Mouse (Mus musculus) testis, adult 2 months (tissue): ENCODE results near the gene Sidt2. TPM values are rescaled to one million over a fixed set of nuclear protein-coding genes. Genes with fewer than 3 reads are reported as not detected.

Source experiments
- H3K27ac ChIP-seq: fragments of 200-500 bp; 2 replicates; pipeline ENCODE4 v1.5.1; 2012; ENCODE audit warnings: low read depth, low read length; ENCODE audit not compliant: control insufficient read depth, insufficient read depth
- H3K27me3 ChIP-seq: fragments of 200-500 bp; 2 replicates; pipeline ENCODE4 v1.6.1; 2012; ENCODE audit warnings: mild to moderate bottlenecking, low read length, moderate library complexity; ENCODE audit not compliant: control insufficient read depth, insufficient read depth
- H3K36me3 ChIP-seq: fragments of 200-500 bp; 2 replicates; pipeline ENCODE4 v1.6.1; 2012; ENCODE audit warnings: mild to moderate bottlenecking, low read length; ENCODE audit not compliant: control insufficient read depth, insufficient read depth
- H3K4me1 ChIP-seq: fragments of 200-500 bp; 2 replicates; pipeline ENCODE4 v1.6.1; 2012; ENCODE audit warnings: low read length; ENCODE audit not compliant: control insufficient read depth, insufficient read depth
- H3K4me3 ChIP-seq: fragments of 200-500 bp; 2 replicates; pipeline ENCODE4 v1.5.1; 2012; ENCODE audit warnings: low read depth, mild to moderate bottlenecking, low read length, moderate library complexity, mixed read lengths; ENCODE audit not compliant: control insufficient read depth
- CTCF ChIP-seq: fragments of 200-500 bp; IDR thresholded peaks from 2 replicates; pipeline ENCODE4 v1.5.1; 2012; ENCODE audit warnings: low read depth, mild to moderate bottlenecking, inconsistent platforms, low read length, moderate library complexity; ENCODE audit not compliant: control insufficient read depth, insufficient read depth, insufficient replicate concordance
- POLR2A ChIP-seq: fragments of 200-500 bp; IDR thresholded peaks from 2 replicates; pipeline ENCODE4 v1.6.1; 2012; ENCODE audit warnings: low read depth, mild to moderate bottlenecking, inconsistent platforms, low read length, moderate library complexity; ENCODE audit not compliant: control insufficient read depth
- polyA plus RNA-seq: library from polyadenylated mRNA; depleted of rRNA; stranded (reverse); fragments of >200 nt; gene quantifications from 2 replicates; pipeline ENCODE4 v1.2.3, GENCODE M21; 2012

The Sidt2 gene
- polyA plus RNA-seq, 1 experiment = 350 TPM

DNA sequence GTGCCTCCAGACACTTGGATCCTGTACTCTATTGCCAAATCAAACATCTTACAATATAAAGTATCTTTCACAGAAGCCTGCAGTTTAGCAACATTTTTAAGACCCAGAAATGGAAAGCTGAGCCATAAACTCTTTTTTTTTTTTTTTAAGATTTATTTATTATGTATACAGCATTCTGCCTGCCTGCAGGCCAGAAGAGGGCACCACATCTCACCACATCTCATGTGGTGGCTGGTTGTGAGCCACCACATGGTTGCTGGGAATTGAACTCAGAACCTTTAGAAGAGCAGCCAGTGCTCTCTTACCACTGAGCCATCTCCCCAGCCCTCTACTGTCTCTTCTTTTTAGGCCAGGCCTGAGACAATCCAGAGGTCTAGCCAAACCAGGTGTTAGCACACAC lies 26.3 kb upstream of the Sidt2 start:
- peaks cover 4% of the 10 kb centered on the region; the same call in 1 of the 2 replicates for H3K4me1 ChIP-seq
- H3K27me3 ChIP-seq = no peaks in the 10 kb centered on the region
- no peak overlapping the region for H3K27ac ChIP-seq
- no peak overlapping the region for H3K4me3 ChIP-seq
- H3K36me3 ChIP-seq = no peaks in the 10 kb centered on the region
- TF ChIP-seq CTCF = no peak

DNA sequence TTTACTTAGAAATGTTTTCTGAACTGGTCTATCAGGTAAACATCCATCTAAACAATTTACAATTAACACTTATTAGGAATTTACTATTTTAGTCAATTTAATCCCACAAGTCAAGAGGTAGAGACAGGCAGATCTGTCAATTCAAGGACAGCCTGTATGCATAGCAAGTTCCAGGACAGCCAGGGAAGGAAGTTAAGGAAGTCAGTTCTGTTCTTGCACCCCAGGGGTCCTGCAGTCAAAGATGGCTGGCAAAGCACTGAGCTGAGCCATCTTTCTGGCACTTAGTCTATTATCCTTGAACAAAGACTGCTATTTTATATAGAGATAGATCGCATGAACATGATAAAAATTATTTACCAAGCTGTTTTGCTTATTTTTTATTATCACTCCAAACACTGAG lies 25.6 kb upstream of the Sidt2 start:
- no peak overlapping the region for H3K4me3 ChIP-seq
- no peak for TF ChIP-seq POLR2A
- TF ChIP-seq CTCF = no peak
- no peaks in the 10 kb centered on the region for H3K27me3 ChIP-seq
- H3K4me1 ChIP-seq = peaks cover 4% of the 10 kb centered on the region; the same call in 1 of the 2 replicates
- no peaks in the 10 kb centered on the region for H3K36me3 ChIP-seq
- H3K27ac ChIP-seq = no peak overlapping the region

DNA sequence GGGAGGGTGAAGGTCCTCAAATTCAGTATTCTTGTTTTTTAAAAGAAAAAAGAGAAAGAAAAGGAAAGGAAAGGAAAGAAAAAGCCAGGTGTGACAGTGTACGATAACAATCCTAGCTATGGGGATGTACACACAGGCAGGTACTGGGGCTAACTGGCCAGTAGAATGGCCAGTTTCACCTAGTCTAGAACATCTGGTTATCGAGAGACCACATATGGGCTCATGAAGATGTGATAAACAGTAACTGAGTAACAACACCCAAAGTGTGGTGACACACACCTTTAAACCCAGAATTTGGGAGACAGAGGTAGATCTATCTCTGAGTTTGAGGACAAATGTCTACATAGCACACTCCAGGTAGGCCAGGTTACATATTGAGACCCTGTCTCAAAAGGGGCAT lies 24.7 kb upstream of the Sidt2 start:
- Histone ChIP-seq H3K27ac (no peak overlapping the region), H3K4me1 (peaks cover 4% of the 10 kb centered on the region; the same call in 1 of the 2 replicates), H3K27me3 (no peaks in the 10 kb centered on the region), H3K36me3 (no peaks in the 10 kb centered on the region; the same call in 1 of the 2 replicates), H3K4me3 (no peak overlapping the region)
- TF ChIP-seq CTCF = no peak
- TF ChIP-seq POLR2A = no peak

DNA sequence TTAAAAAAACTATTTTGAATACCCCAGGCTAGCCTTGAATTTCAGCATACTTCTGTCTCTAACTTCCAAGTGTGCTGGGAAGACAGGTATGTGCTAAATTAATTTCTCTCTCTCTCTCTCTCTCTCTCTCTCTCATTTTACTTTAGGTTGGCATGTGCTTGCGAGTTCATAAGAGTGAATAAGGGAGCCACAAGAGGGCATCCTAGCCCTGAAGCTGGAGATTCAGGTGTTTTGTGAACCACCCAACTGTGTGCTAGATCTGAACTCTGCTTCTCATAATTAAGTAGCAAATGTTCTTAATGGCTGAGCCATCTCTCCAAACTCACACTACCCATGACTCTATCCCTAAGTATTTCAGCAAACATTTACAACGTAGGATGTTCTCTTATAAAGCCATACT lies 21.8 kb upstream of the Sidt2 start:
- H3K27ac ChIP-seq = no peak overlapping the region
- TF ChIP-seq CTCF (no peak), POLR2A (no peak)
- H3K4me1 ChIP-seq = no peaks in the 10 kb centered on the region
- no peak overlapping the region for H3K4me3 ChIP-seq
- H3K27me3 ChIP-seq = no peaks in the 10 kb centered on the region
- no peaks in the 10 kb centered on the region; the same call in none of the 2 replicates for H3K36me3 ChIP-seq

DNA sequence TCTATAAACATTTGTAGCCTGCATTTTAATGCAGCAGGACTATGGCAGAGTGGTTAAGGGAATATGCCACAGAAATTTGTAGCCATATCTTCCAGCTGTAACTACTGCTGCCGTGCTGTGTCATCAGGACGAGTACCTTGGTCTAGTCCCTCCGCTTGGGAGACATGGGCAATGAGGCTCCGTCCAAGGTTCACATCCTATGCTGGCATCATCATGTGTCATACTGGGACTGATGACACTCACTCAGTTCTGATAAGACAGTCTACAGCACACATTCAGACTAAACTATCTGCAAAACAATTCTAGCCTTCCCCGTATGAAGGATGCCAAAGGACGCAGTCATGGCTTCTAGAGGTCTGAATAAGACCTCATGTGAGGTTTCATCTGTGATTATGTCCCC lies 8.5 kb upstream of the Sidt2 start:
- no peak for TF ChIP-seq POLR2A
- no peak for TF ChIP-seq CTCF
- Histone ChIP-seq H3K27ac (no peak overlapping the region), H3K36me3 (peaks cover under 1% of the 10 kb centered on the region), H3K4me3 (no peak overlapping the region), H3K4me1 (no peaks in the 10 kb centered on the region), H3K27me3 (no peaks in the 10 kb centered on the region)

DNA sequence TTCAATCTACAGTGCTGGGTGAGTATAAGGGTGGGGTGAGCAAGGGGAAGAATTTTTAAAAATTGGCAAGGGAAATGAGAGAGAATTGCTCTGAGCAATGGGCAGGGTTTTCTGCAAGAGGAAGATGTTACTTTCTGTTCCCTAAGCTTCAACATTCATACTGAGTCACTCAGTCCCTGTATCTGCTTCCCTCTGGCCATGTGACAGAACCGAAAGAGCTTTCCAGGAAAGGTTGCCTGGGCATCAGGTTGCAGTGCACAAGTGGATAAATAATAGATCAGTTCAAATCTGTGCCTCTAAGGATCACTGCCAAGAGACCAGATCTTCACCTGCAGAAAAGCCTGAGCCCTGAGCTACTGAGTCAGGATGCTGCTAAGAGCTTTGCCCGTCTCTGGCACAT lies 6.8 kb upstream of the Sidt2 start:
- Histone ChIP-seq H3K36me3 (no peaks in the 10 kb centered on the region), H3K27ac (no peak overlapping the region), H3K4me1 (no peaks in the 10 kb centered on the region), H3K27me3 (no peaks in the 10 kb centered on the region), H3K4me3 (no peak overlapping the region)
- TF ChIP-seq POLR2A = no peak
- TF ChIP-seq CTCF = no peak

DNA sequence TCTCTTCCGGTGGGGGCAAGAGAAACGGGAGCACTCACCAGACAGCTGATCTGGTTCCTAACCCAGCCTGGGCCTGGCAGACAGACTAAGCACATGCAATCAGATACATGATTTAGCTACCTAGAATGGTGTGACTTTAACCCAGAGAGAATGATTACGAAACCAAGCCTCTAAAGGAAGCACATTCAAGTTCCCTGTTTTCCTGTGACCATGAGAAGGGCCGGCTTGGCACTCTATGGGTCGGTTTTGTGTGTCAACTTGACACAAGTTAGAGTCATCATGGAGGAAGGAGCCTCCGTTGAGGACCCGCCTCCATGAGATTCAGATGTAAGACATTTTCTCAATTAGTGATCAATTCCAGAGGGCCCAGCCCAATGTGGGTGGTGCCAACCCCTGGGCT lies 4.6 kb upstream of the Sidt2 start:
- no peak overlapping the region for H3K4me3 ChIP-seq
- TF ChIP-seq CTCF (no peak), POLR2A (no peak)

DNA sequence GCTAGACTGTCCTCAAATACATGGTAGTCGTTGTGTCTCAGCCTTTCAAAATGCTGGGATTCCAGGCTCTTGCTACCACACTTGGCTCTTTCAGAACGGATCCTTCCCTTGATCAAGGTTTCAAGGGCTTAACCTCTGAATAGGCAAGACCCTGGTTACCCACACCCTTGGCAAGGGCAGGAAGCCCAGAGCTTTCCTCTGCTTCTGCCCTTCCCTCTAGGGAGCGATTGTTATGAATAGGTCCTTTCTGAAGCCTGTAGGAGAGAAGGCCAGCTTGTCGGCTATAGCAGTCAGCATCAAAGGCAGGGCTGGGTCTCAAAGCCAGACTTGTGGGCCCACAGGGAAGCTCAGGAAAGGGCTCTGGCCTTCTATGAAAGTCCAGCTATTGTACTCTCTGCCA lies 3.8 kb upstream of the Sidt2 start:
- no peak overlapping the region for H3K4me3 ChIP-seq
- no peak overlapping the region for H3K27ac ChIP-seq
- TF ChIP-seq POLR2A = no peak
- H3K4me1 ChIP-seq = peaks cover 3% of the 10 kb centered on the region; the same call in 1 of the 2 replicates
- H3K27me3 ChIP-seq = no peaks in the 10 kb centered on the region
- H3K36me3 ChIP-seq = no peaks in the 10 kb centered on the region

More for the DNA sequence above, 4.6 kb upstream of the Sidt2 start:
- H3K27me3 ChIP-seq = no peaks in the 10 kb centered on the region
- H3K36me3 ChIP-seq = no peaks in the 10 kb centered on the region
- H3K4me1 ChIP-seq = peaks cover 3% of the 10 kb centered on the region; the same call in 1 of the 2 replicates
- H3K27ac ChIP-seq = no peak overlapping the region
